Mouse (Mus musculus): ENCODE data around the gene Gm3095. TPM values are rescaled to one million over a fixed set of nuclear protein-coding genes. Genes with fewer than 3 reads are reported as not detected.

Gene Gm3095
- not detected in 2 replicates for polyA plus RNA-seq (2012; rRNA removed; ENCODE audit: low replicate concordance)

DNA sequence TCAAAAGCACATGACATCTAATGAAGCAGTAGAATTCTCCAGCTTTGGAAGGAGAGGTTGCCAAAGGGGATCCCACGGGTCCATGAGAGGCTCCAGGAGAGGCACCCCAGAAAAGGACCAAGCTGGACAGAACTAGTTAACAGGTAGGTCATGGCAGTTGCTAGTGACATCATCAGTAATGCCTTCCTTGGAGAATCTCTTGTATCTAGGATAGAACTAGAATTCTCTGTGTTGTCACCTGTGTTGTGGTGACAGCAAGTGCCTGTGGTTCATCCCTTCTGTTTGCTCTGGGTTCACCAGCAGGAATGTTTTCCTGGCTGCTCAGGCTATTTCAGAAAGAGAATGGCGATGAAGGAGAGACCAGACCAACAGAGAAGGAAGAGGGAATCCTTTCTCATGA lies at the start of gene Gm3095:
Gene Gm3095 (plus strand): TSS at position 301 of the 400 bp plus-strand sequence.

DNA sequence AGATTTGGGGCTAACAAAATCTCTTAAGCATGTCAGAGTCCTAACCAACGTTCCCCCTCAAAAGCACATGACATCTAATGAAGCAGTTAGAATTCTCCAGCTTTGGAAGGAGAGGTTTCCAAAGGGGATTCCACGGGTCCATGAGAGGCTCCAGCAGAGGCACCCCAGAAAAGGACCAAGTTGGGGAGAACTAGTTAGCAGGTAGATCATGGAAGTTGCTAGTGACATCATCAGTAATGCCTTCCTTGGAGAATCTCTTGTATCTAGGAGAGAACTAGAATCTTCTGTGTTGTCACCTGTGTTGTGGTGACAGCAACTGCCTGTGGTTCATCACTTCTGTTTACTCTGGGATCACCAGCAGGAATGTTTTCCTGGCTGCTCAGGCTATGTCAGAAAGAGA lies 31.9 kb upstream of the Gm3095 start, which contains the start of gene Gm3029:
Gene Gm3029 (plus strand): TSS at position 301 of the 400 bp plus-strand sequence.

DNA sequence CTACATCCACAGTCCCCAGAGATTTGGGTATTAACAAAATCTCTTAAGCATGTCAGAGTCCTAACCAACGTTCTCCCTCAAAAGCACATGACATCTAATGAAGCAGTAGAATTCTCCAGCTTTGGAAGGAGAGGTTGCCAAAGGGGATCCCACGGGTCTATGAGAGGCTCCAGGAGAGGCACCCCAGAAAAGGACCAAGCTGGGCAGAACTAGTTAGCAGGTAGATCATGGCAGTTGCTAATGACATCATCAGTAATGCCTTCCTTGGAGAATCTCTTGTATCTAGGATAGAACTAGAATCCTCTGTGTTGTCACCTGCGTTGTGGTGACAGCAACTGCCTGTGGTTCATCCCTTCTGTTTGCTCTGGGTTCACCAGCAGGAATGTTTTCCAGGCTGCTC lies 34.7 kb downstream of the Gm3095 start, which contains the start of gene Gm3099:
Gene Gm3099 (plus strand): TSS at position 301 of the 400 bp plus-strand sequence.

Other genes with a start within 250 kb of the Gm3095 start
- not detected in 2 replicates for gene Gm3002, start 153.5 kb upstream of the Gm3095 start, polyA plus RNA-seq (2012; rRNA removed; ENCODE audit: low replicate concordance)
- not detected in 2 replicates for gene Gm3033, start 117.3 kb upstream of the Gm3095 start, polyA plus RNA-seq (2012; rRNA removed; ENCODE audit: low replicate concordance)
- not detected in 2 replicates for gene Gm2916, start 79.4 kb upstream of the Gm3095 start, polyA plus RNA-seq (2012; rRNA removed; ENCODE audit: low replicate concordance)
- gene Gm3029, start 31.8 kb upstream of the Gm3095 start, polyA plus RNA-seq (2012; rRNA removed; ENCODE audit: low replicate concordance): not detected in 2 replicates
- gene Gm3099, start 34.8 kb downstream of the Gm3095 start, polyA plus RNA-seq (2012; rRNA removed; ENCODE audit: low replicate concordance): not detected in 2 replicates
- not detected in 2 replicates for gene Gm5796, start 60.4 kb downstream of the Gm3095 start, polyA plus RNA-seq (2012; rRNA removed; ENCODE audit: low replicate concordance)
- not detected in 2 replicates for gene Gm3115, start 120.6 kb downstream of the Gm3095 start, polyA plus RNA-seq (2012; rRNA removed; ENCODE audit: low replicate concordance)
- not detected in 2 replicates for gene Gm8108, start 147.0 kb downstream of the Gm3095 start, polyA plus RNA-seq (2012; rRNA removed; ENCODE audit: low replicate concordance)
- not detected in 2 replicates for gene Gm3127, start 201.5 kb downstream of the Gm3095 start, polyA plus RNA-seq (2012; rRNA removed; ENCODE audit: low replicate concordance)
- gene Gm2974, start 219.0 kb downstream of the Gm3095 start, polyA plus RNA-seq (2012; rRNA removed; ENCODE audit: low replicate concordance): not detected in 2 replicates